Mouse (Mus musculus) heart, embryonic 14.5 days (tissue): Measurements from ENCODE around the gene Pde11a. TPM values are rescaled to one million over a fixed set of nuclear protein-coding genes. Genes with fewer than 3 reads are reported as not detected.

Experiments
- ATAC-seq: fragments of 200-750 bp; cut with Nextera tagmentation; 2 replicates; pipeline ENCODE4 v1.8.0; 2017; ENCODE audit warnings: low read depth, moderate TSS enrichment; ENCODE audit not compliant: insufficient number of reproducible peaks, insufficient read depth, low FRiP score
- H3K27ac ChIP-seq, 2 experiments: fragments of 200-500 bp in 1 of 2; fragments of 300-500 bp in 1 of 2; sonication (generic) in 1 of 2; replicated peaks in 1 of 2; 2 replicates each; pipeline ENCODE4 v1.5.1; 2012 to 2014; ENCODE audit warnings: low read depth in 2 of 2, low read length in 2 of 2, control low read depth in 1 of 2, mild to moderate bottlenecking in 1 of 2, mixed read lengths in 1 of 2; ENCODE audit not compliant: control insufficient read depth in 1 of 2, insufficient read depth in 1 of 2
- H3K27me3 ChIP-seq: fragments of 300-500 bp; sonication (generic); 2 replicates; pipeline ENCODE4 v1.6.1; 2014; ENCODE audit warnings: mild to moderate bottlenecking, low read length, control low read depth; ENCODE audit not compliant: control insufficient read depth, insufficient read depth
- H3K36me3 ChIP-seq: fragments of 300-500 bp; sonication (generic); 2 replicates; pipeline ENCODE4 v1.6.1; 2014; ENCODE audit warnings: mild to moderate bottlenecking, control low read depth, low read length, mixed read lengths; ENCODE audit not compliant: control insufficient read depth, insufficient read depth
- H3K4me1 ChIP-seq, 2 experiments: fragments of 200-500 bp in 1 of 2; fragments of 300-500 bp in 1 of 2; sonication (generic) in 1 of 2; 2 replicates each; pipeline ENCODE4 v1.6.1; 2012 to 2014; ENCODE audit warnings: low read length in 2 of 2, control low read depth in 1 of 2, mixed read lengths in 1 of 2; ENCODE audit not compliant: control insufficient read depth in 2 of 2, insufficient read depth in 2 of 2
- H3K4me2 ChIP-seq: fragments of 300-500 bp; sonication (generic); 2 replicates; pipeline ENCODE4 v1.6.1; 2014; ENCODE audit warnings: mild to moderate bottlenecking, low read length
- H3K4me3 ChIP-seq, 2 experiments: fragments of 200-500 bp in 1 of 2; fragments of 300-500 bp in 1 of 2; sonication (generic) in 1 of 2; 2 replicates each; pipeline ENCODE4 v1.5.1; 2012 to 2014; ENCODE audit warnings: low read length in 2 of 2, mild to moderate bottlenecking in 2 of 2, control low read depth in 1 of 2, low read depth in 1 of 2, moderate library complexity in 1 of 2; ENCODE audit not compliant: control insufficient read depth in 1 of 2, insufficient read depth in 1 of 2
- H3K9ac ChIP-seq: fragments of 300-500 bp; sonication (generic); 2 replicates; pipeline ENCODE4 v1.6.1; 2014; ENCODE audit warnings: mild to moderate bottlenecking, low read length
- H3K9me3 ChIP-seq: fragments of 300-500 bp; sonication (generic); 2 replicates; pipeline ENCODE4 v1.6.1; 2016; ENCODE audit warnings: low read length, control low read depth; ENCODE audit not compliant: control insufficient read depth
- WGBS: fragments of 180-500 bp; shearing (Covaris S2); extraction: QIAGEN DNeasy Blood & Tissue Kit; methylation state at CpG from one replicate; pipeline ENCODE4 v1.1.7; 2014; 5-methylcytosine and 5-hydroxymethylcytosine counted together
- polyA plus RNA-seq: library from polyadenylated mRNA; unstranded; fragments of >200 nt; fragmentation: Nextera tagmentation; extraction: Ambion mirVana; gene quantifications from 2 replicates; pipeline ENCODE4 v1.2.1, GENCODE M21; 2014

Gene Pde11a
- polyA plus RNA-seq, 1 experiment from 2014 or later, result 0.08 TPM

DNA sequence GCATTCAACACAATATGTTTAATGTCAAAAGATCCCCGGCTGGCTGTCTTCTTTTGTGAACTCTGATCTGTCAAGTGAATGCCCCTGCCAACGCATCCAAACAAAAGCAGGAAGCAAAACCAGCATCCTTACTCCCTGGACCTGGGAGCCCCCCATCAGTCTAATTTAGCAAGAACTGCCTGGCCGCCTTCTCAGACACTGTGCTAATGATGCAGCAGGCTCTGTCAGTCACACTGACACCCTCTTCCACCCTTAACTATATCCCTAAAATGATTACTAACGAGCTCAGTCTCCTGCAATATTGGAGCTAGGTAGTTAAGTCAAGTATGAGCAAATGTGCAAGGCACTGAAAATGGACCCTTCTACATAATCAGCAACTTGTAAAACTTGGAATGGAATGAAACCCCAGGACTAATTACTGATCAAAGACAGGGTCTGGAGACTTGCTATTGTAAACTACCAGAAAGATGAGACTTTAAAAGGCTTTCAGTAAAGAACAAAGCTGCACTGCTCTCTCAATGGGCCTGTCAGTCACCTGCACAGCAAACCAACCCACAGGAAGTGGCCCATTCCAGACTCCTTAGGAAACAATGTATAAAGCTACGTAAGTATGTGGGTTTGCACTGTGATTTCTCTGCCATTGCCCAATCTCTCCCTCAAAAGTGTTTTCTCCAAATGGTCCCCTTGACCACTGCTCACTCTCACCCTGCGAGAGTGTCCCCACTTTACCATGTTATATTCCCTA is 118.0 kb downstream of the Pde11a start:
- Histone ChIP-seq H3K4me2 (no peak overlapping the region), H3K27me3 (no peaks in the 10 kb centered on the region), H3K9ac (no peak overlapping the region), H3K4me1 (no peaks in the 10 kb centered on the region), H3K9me3 (no peaks in the 10 kb centered on the region), H3K4me3 (no peak overlapping the region), H3K27ac (no peak overlapping the region), H3K36me3 (no peaks in the 10 kb centered on the region)
- ATAC-seq, result no peak
- WGBS, result 57% methylated on average over 6 of the region's 6 CpGs

GRCm38 (mm10) chr2:76219540-76219939 is 119.0 kb downstream of the Pde11a start:
- H3K27ac ChIP-seq, result no peak overlapping the region
- no peaks in the 10 kb centered on the region for H3K36me3 ChIP-seq
- ATAC-seq, result no peak
- no peaks in the 10 kb centered on the region for H3K4me1 ChIP-seq
- H3K9me3 ChIP-seq, result no peaks in the 10 kb centered on the region
- no peak overlapping the region for H3K4me3 ChIP-seq
- H3K9ac ChIP-seq, result no peak overlapping the region
- no peak overlapping the region for H3K4me2 ChIP-seq
- WGBS, result 76% methylated on average over 6 of the region's 6 CpGs
- no peaks in the 10 kb centered on the region for H3K27me3 ChIP-seq

DNA sequence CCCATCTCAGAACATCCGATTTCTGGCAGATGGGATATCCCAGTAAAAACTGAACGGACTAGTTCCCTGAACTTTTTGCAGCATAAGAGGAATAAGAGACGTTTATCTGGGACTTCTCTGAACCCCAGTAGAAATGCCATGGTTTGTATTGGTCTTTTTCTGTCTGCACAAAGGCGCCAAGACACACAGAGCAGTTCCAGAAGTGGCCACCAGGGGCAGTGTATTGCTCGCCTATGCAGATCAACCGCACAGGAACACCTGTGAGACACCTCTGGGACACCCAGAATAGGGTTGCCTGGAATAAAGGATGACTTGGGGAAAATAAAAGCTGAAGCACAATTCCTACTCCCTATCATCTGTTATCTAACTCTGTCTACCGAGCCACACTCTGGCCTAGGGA is 122.4 kb downstream of the Pde11a start:
- Histone ChIP-seq H3K27me3 (no peaks in the 10 kb centered on the region), H3K4me2 (no peak overlapping the region), H3K9ac (no peak overlapping the region), H3K4me1 (no peaks in the 10 kb centered on the region), H3K36me3 (no peaks in the 10 kb centered on the region), H3K9me3 (no peaks in the 10 kb centered on the region), H3K27ac (no peak overlapping the region), H3K4me3 (no peak overlapping the region)
- WGBS, result 62% methylated on average over 7 of the region's 7 CpGs
- no peak for ATAC-seq

DNA sequence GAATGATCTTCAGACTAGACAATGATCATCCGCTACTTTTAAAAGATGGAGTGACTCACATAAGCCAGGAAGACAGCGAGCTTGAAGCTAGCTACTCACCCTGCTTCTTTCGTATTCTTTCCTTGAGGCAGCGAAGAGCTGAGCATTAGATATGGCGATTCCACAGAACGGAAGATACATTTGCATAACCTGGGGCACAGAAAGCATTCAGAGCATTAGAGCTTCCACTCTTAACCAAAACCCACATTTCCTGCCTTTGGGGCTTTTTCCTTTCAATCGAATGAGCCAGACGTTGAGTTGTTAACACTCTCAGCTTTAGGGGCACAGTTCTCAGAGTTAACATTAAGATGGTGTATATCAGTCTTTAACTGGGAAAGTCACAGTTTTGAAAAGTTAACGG is 123.4 kb downstream of the Pde11a start:
- WGBS, result 78% methylated on average over 9 of the region's 9 CpGs

DNA sequence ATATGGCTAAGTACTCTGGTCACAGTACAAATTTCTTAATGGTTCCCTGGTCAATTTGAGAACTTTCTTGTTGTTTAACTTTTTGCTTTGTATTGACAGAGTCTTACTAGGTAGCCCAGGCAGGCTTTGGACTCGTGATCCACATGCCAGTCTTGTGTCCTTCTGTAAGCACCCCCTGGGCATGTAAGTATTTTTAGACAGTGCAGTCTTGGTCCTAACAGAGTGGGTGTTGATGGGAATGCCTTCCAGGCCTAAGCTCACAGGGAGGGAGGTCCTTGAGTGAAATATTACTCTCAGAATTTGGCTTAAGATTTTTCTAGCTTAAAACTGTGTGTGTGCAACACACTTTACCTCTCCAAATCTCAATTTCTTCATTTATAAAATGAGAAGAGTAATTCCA is 153.4 kb downstream of the Pde11a start:
- peak overlapping the region in 1 of 2 experiments; percentile 11; a peak in 1 of 4 replicates for H3K27ac ChIP-seq
- no peak for ATAC-seq

More for the DNA sequence above, 123.4 kb downstream of the Pde11a start:
- Histone ChIP-seq H3K27me3 (no peaks in the 10 kb centered on the region), H3K4me2 (no peak overlapping the region), H3K36me3 (no peaks in the 10 kb centered on the region), H3K4me1 (no peaks in the 10 kb centered on the region), H3K9me3 (no peaks in the 10 kb centered on the region), H3K4me3 (no peak overlapping the region), H3K9ac (no peak overlapping the region), H3K27ac (no peak overlapping the region)
- no peak for ATAC-seq

GRCm38 (mm10) chr2:76162822-76163221 is 175.8 kb downstream of the Pde11a start:
- H3K27ac ChIP-seq, result no peak overlapping the region

More for the DNA sequence above, 153.4 kb downstream of the Pde11a start:
- H3K9me3 ChIP-seq, result no peaks in the 10 kb centered on the region
- no peaks in the 10 kb centered on the region for H3K27me3 ChIP-seq
- no peak overlapping the region for H3K4me2 ChIP-seq
- no peaks in the 10 kb centered on the region for H3K36me3 ChIP-seq
- WGBS, result 14% methylated on average over 1 of the region's 1 CpGs
- peaks cover 0 to 10% of the 10 kb centered on the region in 2 experiments; a peak in 2 of 4 replicates for H3K4me1 ChIP-seq
- H3K4me3 ChIP-seq, result no peak overlapping the region
- no peak overlapping the region for H3K9ac ChIP-seq

GRCm38 (mm10) chr2:76158973-76159372 is 179.6 kb downstream of the Pde11a start:
- Histone ChIP-seq H3K9ac (no peak overlapping the region), H3K4me2 (no peak overlapping the region), H3K9me3 (no peaks in the 10 kb centered on the region), H3K27ac (no peak overlapping the region), H3K36me3 (no peaks in the 10 kb centered on the region), H3K4me1 (no peaks in the 10 kb centered on the region; a peak in 1 of 4 replicates), H3K4me3 (no peak overlapping the region), H3K27me3 (no peaks in the 10 kb centered on the region)
- no peak for ATAC-seq
- 67% methylated on average over 2 of the region's 2 CpGs for WGBS

More at GRCm38 (mm10) chr2:76162822-76163221, 175.8 kb downstream of the Pde11a start:
- Histone ChIP-seq H3K4me2 (no peak overlapping the region), H3K9me3 (no peaks in the 10 kb centered on the region), H3K27me3 (no peaks in the 10 kb centered on the region), H3K4me3 (no peak overlapping the region), H3K4me1 (no peaks in the 10 kb centered on the region; a peak in 1 of 4 replicates), H3K9ac (no peak overlapping the region), H3K36me3 (no peaks in the 10 kb centered on the region)
- ATAC-seq, result no peak
- 77% methylated on average over 4 of the region's 4 CpGs for WGBS

GRCm38 (mm10) chr2:76141136-76141535 is 197.4 kb downstream of the Pde11a start:
- Histone ChIP-seq H3K9ac (no peak overlapping the region), H3K4me3 (no peak overlapping the region), H3K9me3 (no peaks in the 10 kb centered on the region), H3K27ac (no peak overlapping the region), H3K4me2 (no peak overlapping the region), H3K36me3 (no peaks in the 10 kb centered on the region), H3K4me1 (no peaks in the 10 kb centered on the region), H3K27me3 (no peaks in the 10 kb centered on the region)
- ATAC-seq, result no peak
- 80% methylated on average over 10 of the region's 10 CpGs for WGBS
